Mouse (Mus musculus) embryonic facial prominence, embryonic 11.5 days (tissue): Measurements from ENCODE around the gene Defb48. TPM values are rescaled to one million over a fixed set of nuclear protein-coding genes. Genes with fewer than 3 reads are reported as not detected.

ENCODE experiments used
- ATAC-seq: fragments of 200-750 bp; cut with Nextera tagmentation; replicated peaks from 2 replicates; pipeline ENCODE4 v1.8.0; 2017; ENCODE audit warnings: low read depth; ENCODE audit not compliant: insufficient number of reproducible peaks, low FRiP score, low TSS enrichment
- DNase-seq: peaks from one replicate; pipeline ENCODE4 v3.0.0-alpha.2; 2015; ENCODE audit warnings: low spot score
- H3K27ac ChIP-seq: fragments of 300-500 bp; sonication (generic); replicated peaks from 2 replicates; pipeline ENCODE4 v1.5.1; 2014; ENCODE audit warnings: mild to moderate bottlenecking, low read depth, low read length, control low read depth
- H3K27me3 ChIP-seq: fragments of 300-500 bp; sonication (generic); 2 replicates; pipeline ENCODE4 v1.6.1; 2014; ENCODE audit warnings: mild to moderate bottlenecking, low read length, moderate library complexity, mixed read lengths; ENCODE audit not compliant: control insufficient read depth, insufficient read depth
- H3K36me3 ChIP-seq: fragments of 300-500 bp; sonication (generic); replicated peaks from 2 replicates; pipeline ENCODE4 v1.6.1; 2014; ENCODE audit warnings: low read depth, mild to moderate bottlenecking, low read length, moderate library complexity, mixed read lengths; ENCODE audit not compliant: control insufficient read depth, insufficient read depth
- H3K4me1 ChIP-seq: fragments of 300-500 bp; sonication (generic); 2 replicates; pipeline ENCODE4 v1.6.1; 2014; ENCODE audit warnings: low read length, mixed read lengths; ENCODE audit not compliant: control insufficient read depth, insufficient read depth
- H3K4me2 ChIP-seq: fragments of 300-500 bp; sonication (generic); 2 replicates; pipeline ENCODE4 v1.6.1; 2014; ENCODE audit warnings: low read depth, mild to moderate bottlenecking, control low read depth, low read length, moderate library complexity
- H3K4me3 ChIP-seq: fragments of 300-500 bp; sonication (generic); 2 replicates; pipeline ENCODE4 v1.5.1; 2014; ENCODE audit warnings: low read depth, low read length, control low read depth
- H3K9ac ChIP-seq: fragments of 300-500 bp; sonication (generic); replicated peaks from 2 replicates; pipeline ENCODE4 v1.6.1; 2014; ENCODE audit warnings: mild to moderate bottlenecking, control low read depth, low read length
- H3K9me3 ChIP-seq: fragments of 300-500 bp; sonication (generic); replicated peaks from 2 replicates; pipeline ENCODE4 v1.6.1; 2016; ENCODE audit warnings: mild to moderate bottlenecking, low read length, inconsistent platforms, mixed read lengths; ENCODE audit not compliant: control insufficient read depth
- WGBS: fragments of 180-500 bp; shearing (Covaris S2); extraction: QIAGEN DNeasy Blood & Tissue Kit; methylation state at CpG from one replicate; pipeline ENCODE4 v1.1.7; 2014; 5-methylcytosine and 5-hydroxymethylcytosine counted together
- polyA plus RNA-seq: library from polyadenylated mRNA; unstranded; fragments of >200 nt; fragmentation: Nextera tagmentation; extraction: Ambion mirVana; gene quantifications from 2 replicates; pipeline ENCODE4 v1.2.1, GENCODE M21; 2014

Defb48 gene
- not detected in 2 replicates for polyA plus RNA-seq

DNA sequence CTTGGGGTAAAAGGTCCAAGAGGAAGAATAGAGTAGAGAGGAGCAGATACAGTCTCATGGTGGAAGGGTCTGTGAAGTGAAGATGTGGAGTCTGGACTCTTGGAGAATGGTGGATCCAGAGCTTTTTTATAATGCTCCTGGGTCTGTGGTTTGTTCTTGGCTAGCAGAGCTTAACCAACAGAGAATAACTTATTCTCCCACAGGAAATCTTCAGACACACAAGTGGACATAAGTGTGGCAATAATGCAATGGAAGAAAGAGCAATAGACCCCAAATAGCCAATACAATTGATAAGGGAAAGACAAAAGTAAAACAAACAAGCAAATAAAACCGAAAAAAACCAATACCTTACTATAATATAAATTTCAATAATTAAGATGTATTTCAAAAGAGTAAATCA lies at the start of gene Defb48:
Gene Defb48, minus strand, starts transcription at position 101 of the 400 bp plus-strand sequence.
- no peak within 1 kb of the TSS for H3K4me2 ChIP-seq
- no peaks in the 10 kb centered on the region for H3K9me3 ChIP-seq
- H3K27me3 ChIP-seq, result no peaks in the 10 kb centered on the region
- no peaks in the 10 kb centered on the region for H3K4me1 ChIP-seq
- H3K4me3 ChIP-seq, result no peak within 1 kb of the TSS
- WGBS, result 79% methylated on average over 1 of the region's 1 CpGs
- no peak for ATAC-seq
- no peak within 1 kb of the TSS for H3K9ac ChIP-seq
- no peaks in the 10 kb centered on the region for H3K36me3 ChIP-seq
- DNase-seq, result no peak
- no peak within 1 kb of the TSS for H3K27ac ChIP-seq

DNA sequence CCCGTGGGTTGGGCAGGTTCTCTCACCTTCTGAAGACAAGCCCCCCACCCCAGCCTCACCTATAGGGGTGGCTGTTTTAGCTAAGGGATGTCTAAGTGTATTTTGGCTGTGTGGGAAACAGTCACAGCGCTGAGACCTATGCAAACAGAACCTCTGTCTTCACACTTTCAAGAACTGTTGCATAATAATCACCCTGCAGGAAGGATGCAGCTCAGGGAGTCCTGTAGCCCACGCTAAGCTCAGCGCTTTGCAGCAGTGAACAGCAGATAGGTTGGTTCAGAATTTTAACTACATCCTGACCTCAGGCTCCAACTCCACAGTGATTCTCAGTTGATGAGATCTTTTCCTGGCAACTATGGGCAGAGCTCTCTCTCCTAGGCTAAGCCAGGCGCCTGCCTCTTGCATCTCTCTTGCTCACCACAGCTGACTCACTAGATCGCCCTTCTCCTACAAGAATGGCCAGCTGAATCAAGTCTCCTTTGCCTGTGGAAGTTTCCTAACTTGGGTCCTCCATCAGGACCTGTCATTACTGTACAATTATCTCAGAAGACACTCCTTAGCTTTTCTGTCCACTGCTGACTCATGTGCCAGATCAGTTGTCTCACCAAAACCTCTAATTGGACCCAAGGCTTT lies 36.3 kb upstream of the Defb48 start:
- H3K27ac ChIP-seq, result no peak overlapping the region
- H3K4me3 ChIP-seq, result no peak overlapping the region
- WGBS, result 63% methylated on average over 6 of the region's 6 CpGs
- H3K4me2 ChIP-seq, result no peak overlapping the region
- no peaks in the 10 kb centered on the region for H3K4me1 ChIP-seq
- DNase-seq (no peak), ATAC-seq (no peak)
- no peaks in the 10 kb centered on the region for H3K36me3 ChIP-seq
- H3K27me3 ChIP-seq, result no peaks in the 10 kb centered on the region
- H3K9me3 ChIP-seq, result no peaks in the 10 kb centered on the region
- no peak overlapping the region for H3K9ac ChIP-seq

DNA sequence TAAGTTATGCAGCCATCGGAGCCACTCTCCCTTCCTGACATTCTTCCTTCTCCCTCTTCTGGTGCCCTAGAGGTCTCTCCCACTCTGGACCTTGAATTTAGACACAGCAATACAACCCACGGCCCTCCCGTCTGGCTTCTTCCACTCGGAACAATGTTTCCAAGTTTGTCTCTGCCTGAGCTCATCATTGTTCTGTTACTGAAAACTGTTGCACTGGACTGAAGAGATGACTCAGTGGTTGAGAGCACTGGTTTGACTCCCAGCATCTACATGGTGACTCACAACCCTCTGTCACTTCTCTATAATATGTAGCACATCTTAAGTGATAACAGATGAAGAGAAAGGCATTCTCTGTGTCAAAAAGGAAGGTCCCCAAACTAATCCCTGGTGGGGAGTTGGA lies 30.4 kb upstream of the Defb48 start:
- Histone ChIP-seq H3K4me3 (no peak overlapping the region), H3K4me1 (no peaks in the 10 kb centered on the region), H3K27me3 (no peaks in the 10 kb centered on the region), H3K36me3 (no peaks in the 10 kb centered on the region), H3K4me2 (no peak overlapping the region), H3K9me3 (no peaks in the 10 kb centered on the region), H3K9ac (no peak overlapping the region), H3K27ac (no peak overlapping the region)
- WGBS, result 93% methylated on average over 4 of the region's 4 CpGs
- ATAC-seq (no peak), DNase-seq (no peak)

DNA sequence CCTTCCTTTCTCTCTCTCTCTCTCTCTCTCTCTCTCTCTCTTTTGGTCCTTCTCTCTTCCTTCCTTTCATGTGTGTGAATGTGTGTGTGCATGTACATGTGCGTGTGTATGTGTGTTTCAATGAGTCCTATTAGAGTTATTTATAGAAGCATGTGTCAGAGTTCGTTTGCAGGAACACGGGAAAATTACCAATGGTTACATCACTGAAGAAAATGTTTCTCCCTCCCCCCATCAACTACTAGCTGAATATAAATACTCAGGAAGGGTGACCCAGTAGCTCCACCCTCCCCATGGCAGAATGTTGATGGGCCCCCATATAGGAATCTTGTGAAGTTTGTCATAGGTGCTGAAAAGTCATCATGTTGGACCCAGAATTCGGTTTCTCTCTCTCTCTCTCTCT lies 28.8 kb upstream of the Defb48 start:
- Histone ChIP-seq H3K27me3 (no peaks in the 10 kb centered on the region), H3K4me3 (no peak overlapping the region), H3K9me3 (no peaks in the 10 kb centered on the region), H3K9ac (no peak overlapping the region), H3K27ac (no peak overlapping the region), H3K4me2 (no peak overlapping the region), H3K36me3 (no peaks in the 10 kb centered on the region), H3K4me1 (no peaks in the 10 kb centered on the region)
- ATAC-seq (no peak), DNase-seq (no peak)
- WGBS, result 86% methylated on average over 4 of the region's 4 CpGs

DNA sequence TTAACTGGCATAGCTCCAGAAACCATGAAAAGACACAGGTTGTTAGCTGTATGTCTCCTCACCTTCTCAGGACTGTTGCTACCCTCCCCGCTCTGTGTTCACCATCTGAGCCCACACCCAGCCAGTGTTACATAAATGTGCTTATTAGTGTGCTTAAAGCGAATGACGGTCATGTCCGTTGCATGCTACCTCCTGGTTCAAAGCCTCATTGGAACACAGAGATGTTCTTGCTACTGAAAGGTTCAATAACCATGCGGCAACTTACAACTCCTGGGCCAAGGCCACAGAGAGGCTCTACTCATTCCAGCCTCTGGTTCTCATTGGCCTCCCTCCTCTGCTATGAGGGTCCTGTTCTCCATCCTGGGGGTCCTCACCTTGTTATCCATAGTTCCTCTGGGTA lies 27.2 kb upstream of the Defb48 start, which contains the start of gene Defb43:
Gene Defb43, plus strand, starts transcription at position 301 of the 400 bp plus-strand sequence.
- Histone ChIP-seq H3K9me3 (no peaks in the 10 kb centered on the region), H3K4me1 (no peaks in the 10 kb centered on the region), H3K36me3 (no peaks in the 10 kb centered on the region), H3K27me3 (no peaks in the 10 kb centered on the region), H3K27ac (no peak within 1 kb of the TSS), H3K9ac (no peak within 1 kb of the TSS), H3K4me3 (no peak within 1 kb of the TSS), H3K4me2 (no peak within 1 kb of the TSS)
- no peak for DNase-seq
- 95% methylated on average over 5 of the region's 5 CpGs for WGBS
- no peak for ATAC-seq

DNA sequence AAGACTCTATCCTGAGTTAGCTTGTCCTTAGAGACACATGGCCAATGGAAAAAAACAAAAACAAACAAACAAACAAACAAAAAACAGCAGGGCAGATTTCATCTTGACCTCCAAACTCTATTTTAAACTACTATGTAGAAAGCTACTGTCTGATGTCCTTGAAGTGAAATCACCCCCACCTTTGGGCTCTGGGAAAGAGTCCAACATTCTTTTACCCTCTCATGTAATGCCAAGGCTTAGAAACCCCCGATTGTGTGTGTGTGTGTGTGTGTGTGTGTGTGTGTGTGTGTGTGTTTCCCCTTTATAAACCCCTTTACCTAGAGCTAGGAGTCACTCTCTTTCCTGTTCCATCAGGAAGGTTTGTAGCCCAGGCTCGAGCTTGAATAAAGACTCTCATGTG lies 18.3 kb upstream of the Defb48 start:
- no peak overlapping the region for H3K4me3 ChIP-seq
- no peak overlapping the region for H3K27ac ChIP-seq
- no peak for ATAC-seq
- no peaks in the 10 kb centered on the region for H3K36me3 ChIP-seq
- 78% methylated on average over 2 of the region's 2 CpGs for WGBS
- H3K4me2 ChIP-seq, result no peak overlapping the region
- H3K27me3 ChIP-seq, result no peaks in the 10 kb centered on the region
- no peak overlapping the region for H3K9ac ChIP-seq
- DNase-seq, result no peak
- no peaks in the 10 kb centered on the region for H3K4me1 ChIP-seq
- H3K9me3 ChIP-seq, result no peaks in the 10 kb centered on the region

DNA sequence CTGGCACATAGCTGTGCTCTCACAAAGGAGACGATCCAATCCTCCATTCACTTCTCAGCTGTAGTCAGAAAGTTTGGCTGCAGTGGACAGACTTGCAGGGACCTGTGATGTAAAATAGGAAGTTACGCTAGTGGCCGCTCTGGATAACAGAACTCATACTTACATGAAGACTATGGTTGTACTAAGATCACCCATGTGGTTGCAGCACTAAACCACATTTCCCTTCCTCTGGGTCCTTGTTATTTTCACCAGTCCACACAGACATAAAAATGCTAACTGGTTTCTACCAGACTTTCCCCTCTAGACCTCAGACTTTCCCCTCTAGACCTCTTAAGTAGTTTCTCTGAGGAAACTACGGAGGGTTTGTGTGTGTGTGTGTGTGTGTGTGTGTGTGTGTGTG lies 14.7 kb upstream of the Defb48 start:
- no peak for ATAC-seq
- WGBS, result 93% methylated on average over 4 of the region's 4 CpGs
- Histone ChIP-seq H3K9ac (no peak overlapping the region), H3K4me1 (no peaks in the 10 kb centered on the region), H3K4me2 (no peak overlapping the region), H3K27me3 (no peaks in the 10 kb centered on the region), H3K27ac (no peak overlapping the region), H3K4me3 (no peak overlapping the region), H3K36me3 (no peaks in the 10 kb centered on the region), H3K9me3 (no peaks in the 10 kb centered on the region)
- DNase-seq, result no peak

DNA sequence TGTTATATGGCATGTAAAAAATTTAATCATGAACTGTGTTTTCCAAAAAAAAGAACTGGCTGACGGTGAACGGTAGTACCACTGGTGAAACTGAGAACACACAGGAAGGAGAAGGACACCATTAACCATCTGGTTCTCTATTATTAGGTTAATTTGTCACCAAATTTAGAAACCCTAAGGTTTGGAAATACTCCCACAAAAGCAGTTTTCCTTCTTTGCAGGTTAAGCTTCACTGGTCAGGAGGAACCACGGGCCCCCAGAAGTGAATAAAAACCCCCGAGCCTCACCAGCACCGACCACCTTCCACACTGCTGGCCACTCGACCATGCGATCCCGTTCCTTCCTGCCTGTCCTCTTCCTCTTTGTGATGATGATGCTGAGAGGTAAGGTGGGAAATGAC lies 13.5 kb upstream of the Defb48 start, which contains the start of gene Defb47:
Gene Defb47, plus strand, starts transcription at position 301 of the 400 bp plus-strand sequence.
- Histone ChIP-seq H3K9me3 (no peaks in the 10 kb centered on the region), H3K4me2 (no peak within 1 kb of the TSS), H3K27me3 (no peaks in the 10 kb centered on the region), H3K27ac (no peak within 1 kb of the TSS), H3K36me3 (no peaks in the 10 kb centered on the region), H3K9ac (no peak within 1 kb of the TSS), H3K4me1 (no peaks in the 10 kb centered on the region), H3K4me3 (no peak within 1 kb of the TSS)
- WGBS, result 86% methylated on average over 8 of the region's 8 CpGs
- DNase-seq, result no peak
- ATAC-seq, result no peak
